Mouse (Mus musculus) lung, postnatal 4 days (tissue): ENCODE data around the gene Asgr1.
"Not testable (repeated sequence)": the region's sequence is repeated elsewhere in the genome, so short reads cannot be mapped to it uniquely, and the experiment has no call there.

Experiments used
- DNase-seq, 2 experiments: peaks; one replicate each; pipeline ENCODE4 v3.0.0; 2021

Asgr1 gene

DNA sequence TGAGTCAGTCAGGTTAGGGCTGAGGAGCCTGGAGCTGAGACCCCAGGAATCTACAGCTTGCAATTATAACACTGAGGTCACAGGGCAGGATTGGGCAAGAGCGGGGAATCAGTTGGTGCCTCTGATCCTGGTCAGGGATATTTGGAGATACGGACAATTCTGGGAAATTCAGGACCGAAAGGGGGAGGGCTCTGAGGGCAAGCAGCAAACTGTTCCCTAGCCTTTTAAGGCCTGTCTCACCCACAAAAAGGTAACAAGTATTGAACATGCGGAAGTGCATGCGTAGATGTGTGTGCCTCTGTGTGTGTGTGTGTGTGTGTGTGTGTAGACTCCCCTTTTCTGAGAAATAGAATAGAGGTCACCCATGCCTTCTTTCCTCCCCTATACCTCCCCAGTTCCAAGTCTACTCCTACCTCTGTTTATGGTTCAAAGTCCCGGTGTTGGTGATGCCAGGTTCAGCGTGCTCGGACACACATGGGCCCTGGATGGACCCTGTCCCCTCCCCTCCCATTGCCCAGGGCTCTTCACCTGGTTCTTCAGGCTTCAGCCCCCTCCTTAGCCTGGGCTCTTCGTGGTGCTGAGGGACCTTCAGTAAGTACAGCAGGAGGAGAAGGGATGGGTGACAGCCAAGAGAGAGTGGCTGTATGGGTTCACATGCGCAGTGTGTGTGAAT lies at the start of gene Asgr1:
Asgr1 (plus strand) TSS at position 188 of the 673 bp plus-strand sequence.
- no peak for DNase-seq

DNA sequence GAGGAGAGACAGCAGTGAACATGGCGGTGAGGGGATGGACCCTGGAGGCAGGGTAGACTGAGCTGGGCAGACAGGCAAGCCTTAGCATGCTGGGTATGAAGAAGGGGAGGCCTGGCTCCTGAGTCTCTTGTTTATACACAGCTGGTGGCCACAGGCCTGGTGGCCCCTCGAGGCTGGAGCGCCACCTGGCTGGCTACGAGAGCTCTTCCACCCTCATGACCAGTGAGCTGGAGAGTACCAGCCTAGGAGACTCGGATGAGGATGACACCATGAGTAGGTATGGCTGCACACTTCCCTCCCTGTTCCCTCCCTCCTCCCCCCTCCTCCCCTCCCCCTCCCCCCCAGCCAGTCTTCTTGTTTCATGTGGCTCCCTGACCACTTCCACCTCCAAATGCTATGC lies 48.4 kb upstream of the Asgr1 start:
- peak; percentile 32 to 58 for DNase-seq

DNA sequence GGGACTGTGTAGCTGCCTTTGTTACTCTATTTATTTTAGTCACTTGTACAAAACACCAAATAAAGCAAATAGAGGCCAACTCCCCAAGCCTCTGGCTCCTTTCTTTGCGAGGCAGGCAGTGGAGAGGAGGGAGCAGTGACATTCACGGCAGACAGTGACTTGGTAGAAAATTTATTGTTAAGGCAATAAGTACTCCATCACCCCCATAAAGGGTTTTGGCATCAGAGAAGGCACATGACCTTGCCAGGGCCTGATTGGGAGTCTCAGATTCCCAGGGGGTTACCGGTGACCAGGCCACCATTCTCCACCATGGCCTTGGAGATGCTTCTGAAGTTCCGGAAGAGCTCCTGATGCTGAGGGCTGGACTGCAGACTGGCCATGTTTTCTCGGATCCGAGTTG lies 43.9 kb upstream of the Asgr1 start:
- no peak for DNase-seq

DNA sequence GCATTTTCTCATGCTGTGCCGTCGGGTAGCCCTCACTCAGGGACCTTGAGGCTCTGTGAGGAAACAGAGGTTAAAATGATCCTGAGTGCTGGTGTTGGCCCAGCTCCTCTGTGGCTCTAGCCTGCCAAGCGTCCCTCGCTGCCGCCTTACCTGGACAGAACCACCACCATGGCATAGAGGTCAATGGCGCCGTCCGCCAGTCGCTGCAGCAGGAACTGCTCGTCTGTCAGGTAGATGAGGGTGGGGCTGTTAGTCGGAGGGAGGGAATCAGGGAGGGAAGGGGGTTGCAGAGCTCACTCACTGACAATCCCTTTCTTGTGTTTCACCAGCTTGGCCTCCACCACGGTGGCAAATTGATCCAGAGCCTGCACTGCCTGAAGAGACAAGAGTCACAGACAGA lies 43.3 kb upstream of the Asgr1 start:
- no peak for DNase-seq

DNA sequence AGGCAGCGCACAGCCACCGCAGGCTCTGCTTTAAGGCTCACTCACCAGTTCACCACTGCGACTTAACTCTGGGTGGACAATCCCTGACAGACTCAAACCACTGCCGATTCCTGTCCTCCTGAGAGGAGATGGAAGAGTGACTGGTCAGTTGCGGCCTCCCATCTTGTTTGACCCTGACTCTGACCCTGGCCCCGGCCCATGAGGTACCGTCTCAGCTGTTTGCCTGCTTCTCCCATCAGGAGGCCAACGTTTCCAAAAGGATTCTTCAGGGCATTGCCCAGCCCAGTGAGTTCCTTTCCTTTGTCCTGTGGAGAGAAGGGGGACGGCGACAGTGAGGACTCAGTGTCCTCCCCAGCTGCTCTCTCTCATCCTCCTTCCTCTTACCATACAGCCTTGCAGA lies 42.9 kb upstream of the Asgr1 start:
- no peak for DNase-seq

DNA sequence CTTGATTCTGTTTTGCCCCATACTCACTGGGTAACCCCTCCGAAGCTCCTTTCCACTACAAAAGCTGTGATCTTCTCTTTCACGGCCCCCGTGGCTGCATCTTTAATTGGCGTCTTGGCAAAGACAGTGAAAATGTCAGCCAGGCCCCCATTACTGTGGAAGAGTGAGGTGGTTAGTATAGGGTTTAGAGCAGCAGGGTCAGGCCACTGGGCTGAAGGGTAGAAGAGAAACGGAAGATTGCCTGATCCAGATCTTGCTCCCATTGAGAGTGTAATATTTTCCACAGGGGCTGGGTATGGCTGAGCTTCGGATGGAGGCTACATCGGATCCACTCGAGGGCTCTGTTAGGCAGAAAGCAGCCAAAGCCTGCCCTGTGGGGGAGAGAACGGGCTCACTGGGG lies 41.0 kb upstream of the Asgr1 start:
- no peak for DNase-seq

DNA sequence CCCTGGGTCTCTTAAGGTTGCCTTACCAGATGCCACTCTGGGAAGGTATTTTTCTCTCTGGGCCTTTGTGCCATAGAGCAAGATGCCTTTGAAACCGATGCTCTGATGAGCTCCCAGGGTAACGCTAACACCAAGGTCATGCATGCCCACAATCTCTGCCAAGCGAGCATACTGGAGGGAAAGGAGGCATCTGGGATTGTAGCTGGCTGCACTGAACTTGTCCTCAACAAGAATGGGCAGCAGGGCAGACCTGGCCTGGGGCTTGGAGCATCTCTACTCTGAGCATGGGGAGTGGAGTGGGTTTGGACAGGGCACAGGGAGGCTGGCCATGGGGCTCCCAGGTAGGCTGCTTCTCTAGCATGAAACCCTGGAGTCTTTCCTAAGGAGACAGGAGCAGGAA lies 40.5 kb upstream of the Asgr1 start:
- DNase-seq = peak in 1 of 2 experiments; percentile 17

DNA sequence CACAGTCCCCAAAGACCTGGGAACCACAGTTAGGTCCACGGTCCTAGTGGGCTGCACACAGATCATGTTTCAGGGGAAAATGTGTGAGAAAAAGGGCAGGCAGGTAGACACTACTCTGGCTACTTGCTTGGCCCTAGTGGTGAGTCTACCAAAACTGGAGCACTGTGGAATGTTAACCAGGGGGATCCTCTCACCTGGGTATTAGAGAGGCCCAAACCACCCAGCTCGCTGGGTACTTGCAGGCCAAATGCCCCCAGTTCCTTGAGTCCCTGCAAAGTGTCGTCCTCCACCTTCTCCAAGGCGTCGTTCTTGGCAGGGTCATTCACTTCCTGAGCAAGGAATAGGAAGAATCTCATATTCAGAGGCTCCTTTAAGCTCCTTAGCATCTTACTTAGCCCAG lies 39.8 kb upstream of the Asgr1 start:
- DNase-seq = no peak

DNA sequence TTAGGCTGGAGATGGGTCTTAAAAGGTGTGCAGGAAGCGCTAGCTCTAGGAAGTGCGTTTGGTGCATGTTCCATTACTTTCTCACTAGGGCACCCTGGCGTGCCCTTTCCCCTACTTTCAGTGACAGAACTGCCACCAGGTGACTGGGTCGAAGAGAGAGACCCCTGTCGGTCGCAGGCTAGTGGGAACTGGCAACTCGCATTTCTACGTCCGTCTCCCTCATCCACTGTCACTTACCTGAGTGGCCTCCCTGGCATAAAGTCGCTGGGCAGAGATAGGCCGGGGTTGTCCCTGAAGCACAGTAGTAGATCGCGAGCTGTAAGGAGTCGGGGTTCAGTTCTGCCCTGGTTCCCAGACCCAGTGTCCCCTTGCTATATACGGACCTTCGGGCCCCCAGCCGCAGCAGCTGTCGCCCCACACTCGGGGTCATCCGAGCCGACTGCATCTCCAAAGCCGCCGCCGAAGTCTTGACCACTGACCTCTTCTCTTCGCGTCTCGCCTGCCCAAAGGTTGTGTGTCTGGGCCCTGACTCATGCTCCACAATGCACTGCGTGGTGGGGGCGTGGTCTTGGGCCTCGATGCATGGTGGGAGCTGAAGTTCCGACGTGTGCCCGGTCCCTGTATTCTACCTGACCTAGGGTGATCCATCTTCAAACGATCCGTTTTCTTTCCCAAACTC lies 38.9 kb upstream of the Asgr1 start, which contains the start of gene Acadvl:
Acadvl (minus strand) TSS at position 532 of the 679 bp plus-strand sequence.
- peak; percentile 89 to 90 for DNase-seq

DNA sequence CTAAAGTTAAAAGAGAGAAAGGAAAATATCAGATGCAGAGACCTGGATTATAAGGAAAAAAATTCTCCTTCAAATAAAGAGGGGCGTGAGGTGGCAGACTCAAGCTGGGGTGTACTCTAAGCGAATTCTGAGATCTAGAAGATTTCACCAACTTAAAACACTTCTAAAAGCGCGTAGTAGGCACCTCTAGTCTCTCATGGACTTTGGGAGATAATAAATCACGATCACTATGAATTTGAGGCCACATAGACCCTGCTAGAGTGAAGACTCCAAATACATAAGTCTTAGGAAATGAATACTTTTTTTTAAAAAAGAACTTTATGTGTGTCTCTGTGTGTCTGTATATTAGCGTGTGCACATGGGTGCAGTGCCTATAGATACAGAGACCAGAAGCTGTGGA lies 38.2 kb upstream of the Asgr1 start:
- no peak for DNase-seq

DNA sequence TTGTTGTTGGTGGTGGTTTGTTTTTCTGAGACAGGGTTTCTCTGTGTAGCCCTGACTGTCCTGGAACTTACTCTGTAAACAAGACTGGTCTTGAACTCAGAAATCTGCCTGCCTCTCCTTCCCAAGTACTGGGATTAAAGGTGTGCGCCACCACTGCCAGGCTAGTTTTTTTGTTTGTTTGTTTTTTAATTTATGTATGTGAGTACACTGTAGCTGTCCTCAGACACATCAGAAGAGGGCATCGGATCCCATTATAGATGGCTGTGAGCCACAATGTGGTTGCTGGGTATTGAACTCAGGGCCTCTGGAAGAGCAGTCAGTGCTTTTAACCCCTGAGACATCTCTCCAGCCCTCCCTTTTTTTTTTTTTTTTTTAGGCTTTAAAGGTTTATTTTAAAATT lies 37.7 kb upstream of the Asgr1 start:
- DNase-seq = not testable (repeated sequence)

DNA sequence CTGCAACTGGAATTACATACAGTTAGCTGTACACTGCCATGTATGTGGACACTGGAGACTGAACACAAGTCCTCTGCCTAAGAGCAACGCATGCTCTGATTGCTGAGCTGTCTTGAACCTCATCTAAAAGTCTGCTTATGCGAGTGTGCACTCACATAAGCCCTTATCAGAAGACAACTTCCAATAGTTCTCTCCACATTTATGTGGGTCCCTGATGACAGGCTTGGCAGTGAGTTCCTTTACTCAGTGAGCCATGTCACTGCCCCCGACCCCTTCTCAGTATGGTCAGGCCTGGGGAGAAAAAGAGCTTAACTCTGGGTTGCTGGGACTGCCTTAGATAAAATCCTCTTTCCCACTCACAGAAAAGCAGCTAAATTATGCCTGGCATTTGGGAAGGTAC lies 37.2 kb upstream of the Asgr1 start, which contains the start of gene Dlg4:
Dlg4 (plus strand) TSS at position 274 of the 400 bp plus-strand sequence.
- peak in 1 of 2 experiments; percentile 9 for DNase-seq

DNA sequence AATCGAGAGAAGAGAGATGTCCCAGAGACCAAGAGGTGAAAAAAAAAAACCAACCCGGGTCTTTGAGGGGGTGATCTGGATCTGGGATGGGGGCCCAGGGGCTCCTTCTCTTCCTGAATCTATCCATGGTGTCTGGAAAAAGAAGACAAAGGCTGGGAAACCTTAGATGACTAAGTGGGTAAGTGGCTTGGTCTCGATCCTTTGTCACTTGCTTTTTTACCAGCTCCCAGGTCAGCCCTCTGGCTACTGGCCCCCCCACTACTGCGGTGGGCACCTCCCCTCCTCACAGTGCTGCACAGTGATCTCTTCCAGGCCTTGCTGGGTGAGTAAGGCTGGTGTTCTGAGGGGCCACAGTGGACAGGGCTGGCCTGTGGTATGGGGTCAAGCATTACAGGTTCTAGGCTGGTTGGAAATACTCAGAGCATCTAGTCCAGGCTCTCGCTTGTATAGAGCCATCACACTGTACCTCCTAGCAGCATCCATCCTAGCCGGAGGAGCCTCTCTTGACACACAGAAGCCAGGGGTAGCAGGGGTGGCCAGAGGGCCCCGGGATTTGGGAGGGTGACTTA lies 36.6 kb upstream of the Asgr1 start:
- DNase-seq = peak in 1 of 2 experiments; percentile 23

DNA sequence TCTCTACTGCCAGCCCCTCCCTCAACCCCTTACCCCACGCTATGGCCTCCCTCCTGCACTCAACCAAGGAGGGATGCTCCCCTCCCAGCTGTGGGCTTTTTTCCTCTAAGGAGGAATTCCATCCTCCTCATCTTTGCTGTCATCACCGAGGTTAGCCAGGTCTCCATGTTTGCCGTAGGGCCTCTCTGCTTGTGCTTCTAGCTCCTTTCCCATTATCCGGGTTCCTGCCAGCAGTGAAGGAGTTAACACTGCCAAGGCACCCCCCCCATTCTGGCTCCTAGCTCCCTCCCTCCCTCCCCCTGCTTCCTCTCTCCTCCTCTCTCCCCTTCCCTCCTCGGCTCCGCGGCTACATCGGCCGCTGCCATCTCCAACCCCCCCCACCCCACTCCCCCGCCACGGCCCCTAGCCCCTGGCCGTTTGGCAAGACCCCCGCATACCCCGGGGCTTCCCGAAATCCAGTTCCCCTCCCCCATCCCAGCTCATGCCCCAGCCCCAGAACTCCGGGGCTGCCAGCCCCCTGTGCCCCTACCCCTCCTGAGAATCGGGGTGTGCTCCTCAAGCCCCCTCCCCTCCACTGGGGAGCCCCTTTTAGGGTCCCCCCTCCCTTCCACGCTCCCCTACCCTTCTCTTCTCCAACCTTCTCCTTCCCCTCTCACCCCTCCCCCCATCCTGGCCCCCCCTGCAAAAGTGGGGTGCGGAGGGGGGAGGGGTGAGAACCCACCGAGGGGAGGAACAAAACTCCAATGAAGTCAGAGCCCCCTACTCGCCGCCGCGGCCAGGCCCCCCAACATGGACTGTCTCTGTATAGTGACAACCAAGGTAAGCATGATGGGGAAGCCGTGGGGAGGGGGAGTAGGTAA lies 35.5 kb upstream of the Asgr1 start:
- DNase-seq = peak; percentile 61 to 71

DNA sequence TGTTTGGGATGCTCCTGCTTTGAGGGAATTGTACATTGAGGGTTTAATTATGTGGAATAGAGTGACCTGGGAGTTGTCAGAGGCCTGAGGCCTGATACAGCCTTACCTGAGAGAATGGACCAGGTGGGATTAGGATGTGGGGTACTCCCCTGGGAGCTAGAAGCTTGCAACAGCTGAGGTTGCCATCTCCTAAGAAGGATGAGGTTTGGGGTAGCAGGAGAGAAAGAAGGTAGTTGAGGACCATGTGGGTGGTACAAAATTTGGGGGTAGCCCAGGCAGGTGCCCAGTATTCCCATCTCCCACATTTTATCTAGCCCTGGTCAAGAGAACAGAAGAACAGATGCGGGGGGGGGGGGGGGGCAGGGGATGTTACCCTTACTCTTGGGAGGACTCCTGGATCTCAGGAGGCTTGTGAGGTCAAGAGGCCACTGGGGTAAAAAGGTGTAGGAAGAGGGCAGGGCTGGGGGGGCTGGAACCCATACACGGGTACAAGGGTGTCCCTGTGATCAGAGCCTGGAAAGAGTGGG lies 34.3 kb upstream of the Asgr1 start:
- no peak for DNase-seq

DNA sequence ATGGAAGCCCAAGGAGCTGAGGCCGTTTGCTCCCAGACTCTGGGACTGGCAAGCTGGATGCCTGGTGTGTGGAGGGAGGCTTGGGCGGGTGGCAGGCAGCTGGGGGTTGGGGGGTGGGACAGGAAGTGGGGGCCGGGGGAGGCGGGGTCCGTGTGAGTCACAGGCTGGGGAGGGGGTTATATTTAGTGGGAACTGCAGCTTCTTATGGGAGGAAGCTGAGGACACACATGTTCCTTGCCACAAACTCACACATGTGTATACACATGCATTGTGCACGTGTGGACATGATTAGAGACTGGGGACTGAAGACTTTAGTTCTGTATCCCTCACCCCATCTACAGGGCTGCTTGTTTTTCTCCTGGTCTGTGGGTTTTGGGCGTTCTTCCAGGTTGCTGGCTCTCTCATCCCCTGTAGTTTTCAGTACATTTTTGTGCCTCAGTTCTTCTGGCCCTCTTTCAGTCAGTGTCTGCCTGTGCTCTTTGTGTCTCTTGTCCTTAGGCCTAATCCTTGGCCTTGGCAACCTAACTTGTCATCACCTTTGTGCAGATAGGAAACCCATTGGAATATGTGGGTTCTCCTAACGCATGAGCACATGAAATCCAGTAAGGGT lies 33.8 kb upstream of the Asgr1 start:
- DNase-seq = no peak

DNA sequence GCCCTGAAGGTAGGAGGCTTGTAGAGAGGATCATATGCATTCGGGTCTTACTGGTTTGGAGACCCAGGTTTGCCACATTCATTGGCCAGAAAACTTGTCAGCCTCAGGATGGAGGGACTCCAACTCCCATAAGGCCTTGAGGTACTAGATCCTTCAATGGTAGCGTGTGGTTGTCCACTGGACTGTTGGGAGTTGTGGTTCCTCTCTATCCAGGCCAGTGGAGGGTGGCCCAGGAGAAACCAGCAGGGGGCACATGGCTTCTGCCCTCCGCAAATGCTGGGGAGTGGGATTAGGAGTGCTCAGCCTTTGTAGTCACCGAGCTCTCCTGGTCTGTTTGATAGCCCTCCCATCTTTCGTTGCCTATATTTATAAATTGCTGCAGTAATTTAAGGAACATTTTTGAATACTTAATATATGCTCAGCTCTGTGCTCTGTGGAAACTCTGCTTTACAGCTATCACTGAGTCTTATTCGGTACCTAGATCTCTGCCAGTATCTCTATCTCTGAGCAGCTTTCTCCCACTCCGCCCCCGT lies 33.1 kb upstream of the Asgr1 start:
- peak; percentile 80 to 81 for DNase-seq

DNA sequence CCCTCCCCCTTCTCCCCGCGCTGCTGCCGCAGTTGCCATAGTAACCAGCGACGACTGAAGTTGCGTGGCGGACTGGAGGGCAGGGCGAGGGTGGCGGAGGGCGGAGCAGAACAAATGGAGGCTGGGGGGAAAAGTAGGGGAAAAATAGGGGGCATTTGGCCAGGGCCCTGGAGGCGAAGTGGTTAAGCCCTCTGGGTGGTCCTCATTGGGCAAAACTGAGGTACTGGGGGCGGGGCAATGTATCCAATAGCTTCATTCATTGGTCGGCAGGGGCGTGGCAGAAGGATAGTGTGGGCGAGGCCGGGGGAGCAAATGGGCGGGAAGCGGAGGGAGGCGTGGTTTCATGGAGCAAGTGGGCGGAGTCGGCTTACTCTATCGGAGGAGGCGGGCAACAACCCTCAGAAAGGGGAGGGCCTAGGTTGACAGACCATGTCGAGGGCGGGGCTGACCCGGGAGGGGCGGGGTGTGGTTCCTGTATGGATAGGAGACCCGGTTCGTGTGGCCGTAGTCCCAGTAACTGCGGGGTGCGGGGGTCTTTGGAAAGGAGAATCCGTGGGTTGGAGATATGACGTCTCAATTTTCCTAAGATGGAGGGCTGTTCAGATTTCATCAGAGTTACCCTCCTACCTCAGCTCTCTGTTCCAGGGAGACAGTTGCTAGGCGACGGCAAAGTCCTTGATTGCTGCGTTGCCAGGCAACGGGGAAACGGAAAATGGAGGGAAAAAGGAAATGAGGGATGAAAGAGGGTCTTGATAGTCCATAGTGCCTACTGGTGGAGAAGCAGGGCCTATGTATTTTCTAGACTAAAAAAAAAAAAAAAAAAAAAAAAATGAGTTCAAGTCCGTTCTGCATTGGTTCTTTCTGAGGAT lies 32.4 kb upstream of the Asgr1 start:
- DNase-seq = peak; percentile 98 to 99

DNA sequence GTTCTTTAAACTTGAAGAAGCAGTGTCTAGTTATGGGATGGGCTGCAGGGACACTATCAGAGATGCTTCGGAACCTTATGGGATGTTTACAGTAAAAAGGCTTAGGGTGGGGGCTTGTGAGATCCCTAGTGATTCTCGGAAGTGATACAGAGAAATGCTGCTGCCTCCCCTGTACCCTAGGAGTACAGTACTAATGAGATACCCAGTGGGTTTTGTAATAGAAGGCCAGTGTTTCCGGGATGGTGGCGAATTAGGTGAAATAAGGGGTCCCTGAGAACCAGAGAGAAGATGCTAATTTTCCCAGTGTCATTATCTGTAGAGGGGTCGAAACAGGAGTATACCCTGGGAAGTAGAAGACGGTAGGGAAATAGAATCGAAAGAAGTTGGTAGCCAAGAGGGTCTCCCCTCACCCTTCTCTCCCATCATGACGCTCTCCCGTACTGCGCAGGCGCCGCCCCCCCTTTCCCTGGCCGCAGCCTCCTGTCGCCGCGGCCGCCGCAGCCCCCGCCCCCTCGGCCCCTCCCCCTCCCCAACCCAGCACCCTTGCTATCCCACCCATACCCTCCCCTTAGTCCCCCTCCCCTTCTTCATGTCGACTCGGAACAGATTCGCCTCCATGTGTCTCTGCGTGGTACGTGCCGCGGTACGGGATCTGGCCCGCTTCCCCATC lies 30.3 kb upstream of the Asgr1 start:
- no peak for DNase-seq

DNA sequence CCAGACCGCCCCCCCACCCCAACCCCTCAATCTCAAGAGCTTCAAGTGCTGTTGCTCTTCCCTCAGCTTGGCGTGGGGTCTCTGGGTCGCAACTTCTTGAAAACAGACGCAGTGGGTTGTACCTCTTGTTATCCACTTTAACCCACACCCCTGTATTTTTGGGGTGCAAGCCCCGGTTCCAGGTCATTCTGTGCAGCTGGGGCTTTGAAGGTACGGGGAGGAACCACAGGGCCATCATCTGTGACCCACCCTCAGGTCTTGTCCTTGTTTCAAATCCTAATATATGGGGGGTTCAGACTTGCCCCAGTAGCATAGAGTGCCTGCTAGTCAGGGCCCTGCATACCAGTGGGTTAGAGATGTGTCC lies 29.8 kb upstream of the Asgr1 start:
- no peak for DNase-seq

DNA sequence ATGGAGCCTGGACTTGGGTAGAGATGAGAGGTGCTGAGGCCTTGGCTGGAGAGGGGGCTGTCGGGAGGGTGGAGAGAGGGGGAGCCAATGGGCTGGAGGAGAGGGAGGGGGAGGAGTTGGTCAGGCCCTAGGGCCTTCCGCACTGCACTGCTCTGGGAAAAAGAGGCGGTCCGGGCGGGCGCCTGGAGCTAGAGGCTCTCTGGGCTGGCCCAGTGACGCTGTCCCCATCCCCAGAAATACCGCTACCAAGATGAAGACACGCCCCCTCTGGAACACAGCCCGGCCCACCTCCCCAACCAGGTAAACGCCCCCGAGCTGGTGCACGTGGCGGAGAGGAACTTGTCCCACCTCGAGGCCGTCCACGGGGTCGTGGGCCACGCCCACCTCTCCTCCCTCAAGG lies 27.2 kb upstream of the Asgr1 start:
- DNase-seq = peak; percentile 57 to 80
